Mouse (Mus musculus) lung, postnatal 0 days (tissue): ENCODE measurements around the gene Aph1a.

Experiments used
- CTCF ChIP-seq: IDR thresholded peaks from 2 replicates; pipeline ENCODE4 v1.5.1; 2016; ENCODE audit warnings: antibody characterized with exemption, mild to moderate bottlenecking
- EP300 ChIP-seq: IDR thresholded peaks from 2 replicates; pipeline ENCODE4 v1.6.1; 2016; ENCODE audit warnings: antibody characterized with exemption, mild to moderate bottlenecking, control low read depth

- TF ChIP-seq CTCF (no peak), EP300 (no peak)
Measured at GRCm38 (mm10) chr3:95942749-95943148, 49.0 kb downstream of the Aph1a start.
